Mouse (Mus musculus) embryonic fibroblast, embryonic 13.5 days (primary cell): ENCODE results near the gene Slc2a5. TPM values are rescaled to one million over a fixed set of nuclear protein-coding genes. Genes with fewer than 3 reads are reported as not detected.

Source experiments
- H3K27ac ChIP-seq: 2 replicates; pipeline ENCODE4 v1.5.1; 2012; ENCODE audit warnings: low read length, control low read depth, inconsistent platforms; ENCODE audit not compliant: insufficient read depth
- H3K4me1 ChIP-seq: 2 replicates; pipeline ENCODE4 v1.6.1; 2011; ENCODE audit warnings: low read length; ENCODE audit not compliant: control insufficient read depth, insufficient read depth
- H3K4me3 ChIP-seq: 2 replicates; pipeline ENCODE4 v1.5.1; 2011; ENCODE audit warnings: mild to moderate bottlenecking, control low read depth, low read length; ENCODE audit not compliant: insufficient read depth
- CTCF ChIP-seq: IDR thresholded peaks from 2 replicates; pipeline ENCODE4 v1.5.1; 2011; ENCODE audit warnings: mild to moderate bottlenecking, control low read depth, low read length, moderate library complexity, borderline replicate concordance; ENCODE audit not compliant: insufficient read depth
- POLR2A ChIP-seq: IDR thresholded peaks from 2 replicates; pipeline ENCODE4 v1.6.1; 2011; ENCODE audit warnings: low read depth, mild to moderate bottlenecking, control low read depth, low read length, moderate library complexity
- polyA plus RNA-seq: library from polyadenylated mRNA; stranded (reverse); fragments of >200 nt; gene quantifications from 2 replicates; pipeline ENCODE4 v1.2.4, GENCODE M21; 2011; ENCODE audit warnings: low read depth; ENCODE audit not compliant: missing spikeins, insufficient read length

Gene Slc2a5
- polyA plus RNA-seq, 1 experiment = not detected

GRCm38 (mm10) chr4:150119640-150120039 lies 557 bp downstream of the Slc2a5 start:
- Histone ChIP-seq H3K27ac (no peak overlapping the region), H3K4me3 (no peak overlapping the region), H3K4me1 (no peaks in the 10 kb centered on the region)
- TF ChIP-seq POLR2A (no peak), CTCF (no peak)

GRCm38 (mm10) chr4:150120173-150120833 lies 1.2 kb downstream of the Slc2a5 start:
- Histone ChIP-seq H3K4me1 (no peaks in the 10 kb centered on the region), H3K4me3 (no peak overlapping the region), H3K27ac (no peak overlapping the region)
- TF ChIP-seq POLR2A = no peak
- no peak for TF ChIP-seq CTCF

GRCm38 (mm10) chr4:150121430-150121829 lies 2.3 kb downstream of the Slc2a5 start:
- no peaks in the 10 kb centered on the region for H3K4me1 ChIP-seq
- TF ChIP-seq POLR2A (no peak), CTCF (no peak)

GRCm38 (mm10) chr4:150122476-150122875 lies 3.4 kb downstream of the Slc2a5 start:
- Histone ChIP-seq H3K4me1 (no peaks in the 10 kb centered on the region), H3K4me3 (no peak overlapping the region), H3K27ac (no peak overlapping the region)
- TF ChIP-seq POLR2A (no peak), CTCF (no peak)

More at GRCm38 (mm10) chr4:150121430-150121829, 2.3 kb downstream of the Slc2a5 start:
- Histone ChIP-seq H3K27ac (no peak overlapping the region), H3K4me3 (no peak overlapping the region)

- Histone ChIP-seq H3K27ac (no peak overlapping the region), H3K4me3 (no peak overlapping the region), H3K4me1 (no peaks in the 10 kb centered on the region)
- no peak for TF ChIP-seq CTCF
- TF ChIP-seq POLR2A = no peak
These were observed 7.3 kb downstream of the Slc2a5 start for GRCm38 (mm10) chr4:150126373-150126772.

GRCm38 (mm10) chr4:150127894-150128293 lies 8.8 kb downstream of the Slc2a5 start:
- Histone ChIP-seq H3K4me3 (no peak overlapping the region), H3K4me1 (no peaks in the 10 kb centered on the region), H3K27ac (no peak overlapping the region)
- TF ChIP-seq POLR2A = no peak
- TF ChIP-seq CTCF = no peak

- H3K4me1 ChIP-seq = no peaks in the 10 kb centered on the region
- TF ChIP-seq POLR2A (no peak), CTCF (no peak)
- H3K4me3 ChIP-seq = no peak overlapping the region
- H3K27ac ChIP-seq = no peak overlapping the region
These were observed 9.5 kb downstream of the Slc2a5 start for GRCm38 (mm10) chr4:150128571-150128970.

- TF ChIP-seq CTCF (no peak), POLR2A (no peak)
- H3K27ac ChIP-seq = no peak overlapping the region
These were observed 11.6 kb downstream of the Slc2a5 start for GRCm38 (mm10) chr4:150130661-150131060.

GRCm38 (mm10) chr4:150132692-150133271 lies 13.7 kb downstream of the Slc2a5 start:
- TF ChIP-seq CTCF = no peak
- no peak for TF ChIP-seq POLR2A
- Histone ChIP-seq H3K4me3 (no peak overlapping the region), H3K27ac (no peak overlapping the region), H3K4me1 (no peaks in the 10 kb centered on the region)

More at GRCm38 (mm10) chr4:150130661-150131060, 11.6 kb downstream of the Slc2a5 start:
- no peak overlapping the region for H3K4me3 ChIP-seq
- no peaks in the 10 kb centered on the region for H3K4me1 ChIP-seq

GRCm38 (mm10) chr4:150135254-150135653 lies 16.2 kb downstream of the Slc2a5 start:
- no peaks in the 10 kb centered on the region for H3K4me1 ChIP-seq
- no peak overlapping the region for H3K4me3 ChIP-seq

More at GRCm38 (mm10) chr4:150135254-150135653, 16.2 kb downstream of the Slc2a5 start:
- no peak overlapping the region for H3K27ac ChIP-seq
- no peak for TF ChIP-seq POLR2A
